Mouse (Mus musculus): ENCODE data around the gene Prkn. TPM values are rescaled to one million over a fixed set of nuclear protein-coding genes. Genes with fewer than 3 reads are reported as not detected.
A peak's percentile ranks its signal among the peaks of the same experiment; 100 is the strongest.

Prkn gene
- polyA plus RNA-seq, 1 experiment from 2014 or later = 1.5 TPM

DNA sequence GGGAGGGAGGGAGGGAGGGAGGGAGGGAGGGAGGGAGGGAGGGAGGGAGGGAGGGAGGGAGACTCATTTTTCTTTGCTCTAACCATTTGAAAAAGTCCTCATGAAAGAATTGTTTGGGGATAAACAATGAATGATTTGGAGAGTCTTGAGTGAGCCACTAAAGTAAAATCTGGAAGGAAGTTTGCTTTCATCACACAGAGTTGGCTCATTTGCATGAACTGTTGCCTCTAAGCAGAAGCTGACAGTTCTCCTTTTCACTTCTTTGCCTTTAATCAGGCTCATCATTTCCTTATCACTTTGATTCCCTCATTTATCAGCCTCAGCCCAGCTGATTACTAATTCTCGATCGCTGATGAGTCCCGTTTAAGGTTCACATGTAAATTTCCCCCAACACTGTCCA is 816.7 kb downstream of the Prkn start:
- H3K27ac ChIP-seq = no peak overlapping the region
- WGBS = 85% methylated on average over 3 of the region's 3 CpGs
- no peak overlapping the region for H3K4me3 ChIP-seq (replicated peaks)
- no peak overlapping the region for H3K9ac ChIP-seq (replicated peaks)
- ATAC-seq (ENCODE audit: insufficient number of reproducible peaks, insufficient read depth, low FRiP score, low TSS enrichment, low read depth) = no peak
- 0 out of 2 replicates have a peak, but pooled peaks cover 6% of the 10 kb centered on the region for H3K4me1 ChIP-seq (replicated peaks)
- no peaks in the 10 kb centered on the region for H3K27me3 ChIP-seq
- H3K9me3 ChIP-seq = no peaks in the 10 kb centered on the region
- H3K36me3 ChIP-seq = no peaks in the 10 kb centered on the region
- H3K4me2 ChIP-seq = no peak overlapping the region

DNA sequence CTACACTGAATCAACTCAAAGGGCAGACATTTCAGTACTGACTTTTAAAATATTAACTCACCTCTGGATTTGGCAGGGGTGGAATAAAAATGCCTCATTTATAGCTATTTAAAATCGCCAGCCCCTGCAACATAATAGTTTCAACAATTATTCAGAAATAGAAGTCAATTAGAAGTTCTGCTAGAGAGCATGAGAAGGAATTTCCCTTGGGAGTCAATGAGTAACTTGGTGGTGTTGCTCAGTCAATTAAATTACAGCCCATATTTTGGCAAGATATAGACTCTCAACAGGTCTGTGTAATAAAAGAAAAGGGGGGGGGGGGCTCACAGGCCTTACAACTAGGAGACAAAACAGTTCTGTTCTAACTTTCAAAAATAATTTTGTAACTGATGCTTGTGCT is 821.7 kb downstream of the Prkn start:
- Histone ChIP-seq H3K36me3 (no peaks in the 10 kb centered on the region), H3K4me2 (no peak overlapping the region), H3K9me3 (no peaks in the 10 kb centered on the region), H3K4me1 (replicated peaks) (peaks cover 18% of the 10 kb centered on the region), H3K27me3 (no peaks in the 10 kb centered on the region; the same call in 1 of the 2 replicates), H3K4me3 (replicated peaks) (no peak overlapping the region), H3K27ac (no peak overlapping the region), H3K9ac (replicated peaks) (no peak overlapping the region)
- peak; percentile 57; the same call in 1 of the 2 replicates for ATAC-seq (ENCODE audit: insufficient number of reproducible peaks, insufficient read depth, low FRiP score, low TSS enrichment, low read depth)
- 45% methylated on average over 1 of the region's 1 CpGs for WGBS

DNA sequence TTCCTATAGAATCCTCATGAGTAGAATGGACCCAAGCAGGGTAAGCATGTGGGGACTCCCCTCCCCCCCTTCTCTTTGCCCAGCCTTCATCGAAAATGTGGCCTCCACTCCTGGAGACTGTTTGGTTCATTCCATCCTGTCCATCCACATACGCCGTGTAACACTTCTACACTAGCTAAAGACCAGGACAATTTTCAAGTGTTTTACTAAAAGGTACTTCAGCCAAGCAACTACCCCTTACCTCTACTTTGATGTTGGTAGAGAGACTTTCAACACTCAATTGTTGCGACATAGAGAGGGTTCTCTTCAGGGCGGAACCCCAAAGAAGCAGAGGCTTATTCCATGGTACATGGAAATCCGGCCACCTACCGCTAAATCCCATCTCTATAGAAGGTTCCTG is 823.3 kb downstream of the Prkn start:
- H3K4me1 ChIP-seq (replicated peaks) = peaks cover 18% of the 10 kb centered on the region

DNA sequence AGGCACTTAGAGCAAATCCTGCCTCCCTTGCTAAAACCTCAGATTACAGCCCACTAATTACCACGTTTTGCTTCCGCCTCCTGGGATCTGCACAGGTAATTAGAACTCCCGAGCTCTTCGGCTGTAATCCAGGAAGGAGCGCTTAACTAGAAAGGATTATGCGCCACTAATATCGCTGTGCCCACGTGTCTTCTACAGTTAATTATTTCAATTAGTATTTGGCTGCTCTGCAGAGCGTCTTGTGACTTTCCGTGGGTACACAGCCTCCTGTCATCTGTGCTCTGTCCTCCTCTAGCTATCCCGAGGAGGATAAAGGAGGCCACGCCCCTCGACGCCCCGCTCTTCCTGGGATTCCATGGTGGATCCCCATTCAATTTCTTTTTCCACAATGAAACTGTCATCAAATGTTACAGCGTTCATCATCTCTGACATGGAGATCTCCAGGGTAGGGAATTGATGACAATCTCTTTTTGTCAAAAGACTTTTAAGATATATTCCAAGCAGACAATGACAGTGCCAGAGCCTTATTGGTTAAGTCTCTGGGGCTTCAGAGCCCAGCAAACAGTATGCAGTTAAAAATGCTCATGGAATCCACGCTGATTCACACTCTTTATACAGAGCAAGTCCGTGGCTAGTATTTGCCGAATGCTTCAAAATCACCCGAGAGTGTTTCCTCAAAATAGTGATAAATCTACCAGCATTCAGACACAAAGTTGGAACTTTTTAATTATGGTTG is 824.6 kb downstream of the Prkn start:
- 35% methylated on average over 20 of the region's 20 CpGs for WGBS
- Histone ChIP-seq H3K9me3 (no peaks in the 10 kb centered on the region), H3K27me3 (no peaks in the 10 kb centered on the region; the same call in 1 of the 2 replicates), H3K9ac (replicated peaks) (no peak overlapping the region), H3K4me2 (peak overlapping the region; percentile 42), H3K4me1 (replicated peaks) (peaks cover 18% of the 10 kb centered on the region), H3K27ac (no peak overlapping the region), H3K4me3 (replicated peaks) (no peak overlapping the region), H3K36me3 (no peaks in the 10 kb centered on the region)
- ATAC-seq (ENCODE audit: insufficient number of reproducible peaks, insufficient read depth, low FRiP score, low TSS enrichment, low read depth) = no peak

More for the DNA sequence above, 823.3 kb downstream of the Prkn start:
- no peak overlapping the region for H3K4me3 ChIP-seq (replicated peaks)
- H3K27me3 ChIP-seq = no peaks in the 10 kb centered on the region; the same call in 1 of the 2 replicates
- H3K27ac ChIP-seq = no peak overlapping the region
- no peak for ATAC-seq (ENCODE audit: insufficient number of reproducible peaks, insufficient read depth, low FRiP score, low TSS enrichment, low read depth)
- no peaks in the 10 kb centered on the region for H3K9me3 ChIP-seq
- H3K9ac ChIP-seq (replicated peaks) = no peak overlapping the region
- H3K36me3 ChIP-seq = no peaks in the 10 kb centered on the region
- no peak overlapping the region for H3K4me2 ChIP-seq
- WGBS = 87% methylated on average over 7 of the region's 7 CpGs

DNA sequence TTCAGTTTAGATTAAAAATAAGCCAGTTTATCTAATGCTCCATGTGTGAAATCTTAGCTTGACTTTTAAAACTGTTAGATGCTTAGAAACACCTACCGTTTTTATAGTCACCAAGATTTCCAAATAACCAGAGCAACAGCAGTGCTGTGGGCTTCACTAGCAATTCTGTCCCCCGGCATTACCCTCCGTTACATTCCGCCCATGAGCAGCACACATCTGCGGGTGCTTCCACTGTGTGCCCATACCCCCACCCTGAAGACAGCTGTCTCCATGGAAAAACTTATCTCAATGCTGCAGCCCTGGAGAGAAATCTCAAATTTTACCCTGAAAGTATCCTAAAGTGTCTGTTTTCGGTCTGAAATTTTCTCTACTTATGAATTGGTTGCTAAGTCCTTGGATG is 839.5 kb downstream of the Prkn start:
- Histone ChIP-seq H3K36me3 (no peaks in the 10 kb centered on the region), H3K27ac (no peak overlapping the region), H3K9ac (replicated peaks) (no peak overlapping the region), H3K4me1 (replicated peaks) (no peaks in the 10 kb centered on the region; the same call in 1 of the 2 replicates), H3K4me2 (no peak overlapping the region), H3K27me3 (no peaks in the 10 kb centered on the region; the same call in 1 of the 2 replicates), H3K9me3 (no peaks in the 10 kb centered on the region), H3K4me3 (replicated peaks) (no peak overlapping the region)
- no peak for ATAC-seq (ENCODE audit: insufficient number of reproducible peaks, insufficient read depth, low FRiP score, low TSS enrichment, low read depth)
- 87% methylated on average over 6 of the region's 6 CpGs for WGBS

DNA sequence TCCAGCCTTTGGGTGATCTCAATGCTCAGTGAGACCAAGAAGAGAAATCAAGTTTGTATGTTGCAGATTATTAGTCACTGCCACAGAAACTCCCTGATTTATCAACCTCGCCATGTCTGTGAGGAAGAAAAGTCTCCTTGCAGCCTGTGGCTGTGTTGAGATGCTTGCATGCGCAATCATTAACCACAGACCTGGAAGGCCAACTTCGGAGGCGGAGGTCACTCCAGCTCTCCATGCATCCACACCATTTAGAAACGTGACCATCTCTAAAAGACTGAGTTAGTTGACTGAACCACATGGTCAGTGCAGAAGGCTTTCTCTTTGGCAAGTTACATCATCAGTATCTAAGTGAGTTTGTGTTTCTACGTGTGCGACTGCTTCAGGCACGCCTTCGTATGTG is 840.3 kb downstream of the Prkn start:
- no peak for ATAC-seq (ENCODE audit: insufficient number of reproducible peaks, insufficient read depth, low FRiP score, low TSS enrichment, low read depth)
- H3K4me2 ChIP-seq = no peak overlapping the region
- no peak overlapping the region for H3K9ac ChIP-seq (replicated peaks)
- no peaks in the 10 kb centered on the region; the same call in 1 of the 2 replicates for H3K4me1 ChIP-seq (replicated peaks)
- H3K9me3 ChIP-seq = no peaks in the 10 kb centered on the region
- H3K27ac ChIP-seq = no peak overlapping the region
- no peaks in the 10 kb centered on the region for H3K36me3 ChIP-seq
- no peak overlapping the region for H3K4me3 ChIP-seq (replicated peaks)
- 82% methylated on average over 9 of the region's 9 CpGs for WGBS
- no peaks in the 10 kb centered on the region; the same call in 1 of the 2 replicates for H3K27me3 ChIP-seq

DNA sequence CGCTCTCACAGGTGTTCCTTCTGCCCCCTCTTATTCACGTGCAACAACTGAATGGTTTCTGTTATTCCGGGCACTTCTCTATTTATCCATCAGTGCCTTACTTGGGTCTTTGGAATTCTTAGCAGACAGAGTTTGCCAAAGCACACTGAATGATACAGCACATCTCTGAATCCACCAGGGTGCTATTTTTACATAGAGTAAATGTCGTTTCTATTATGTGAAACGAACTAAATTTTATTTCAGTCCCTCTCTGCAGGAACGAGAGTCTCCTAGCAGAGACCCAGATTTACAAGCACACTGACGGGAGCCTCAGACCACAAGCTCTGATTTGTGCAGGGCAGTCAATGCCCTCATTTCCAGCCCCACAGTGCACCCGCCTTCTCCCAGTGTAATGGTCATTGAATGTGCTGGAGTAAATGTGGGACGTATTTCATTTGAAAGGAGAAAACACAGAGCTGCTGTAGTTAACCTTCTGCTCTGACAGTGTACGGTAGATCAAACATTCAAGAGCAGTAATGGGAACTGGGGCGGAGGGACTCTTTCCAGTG is 841.7 kb downstream of the Prkn start:
- no peak overlapping the region for H3K4me2 ChIP-seq
- H3K27ac ChIP-seq = no peak overlapping the region
- H3K9me3 ChIP-seq = no peaks in the 10 kb centered on the region
- no peaks in the 10 kb centered on the region for H3K36me3 ChIP-seq
- H3K4me3 ChIP-seq (replicated peaks) = no peak overlapping the region
- H3K27me3 ChIP-seq = no peaks in the 10 kb centered on the region; the same call in 1 of the 2 replicates
- 50% methylated on average over 11 of the region's 11 CpGs for WGBS
- no peaks in the 10 kb centered on the region; the same call in 1 of the 2 replicates for H3K4me1 ChIP-seq (replicated peaks)
- H3K9ac ChIP-seq (replicated peaks) = no peak overlapping the region
- ATAC-seq (ENCODE audit: insufficient number of reproducible peaks, insufficient read depth, low FRiP score, low TSS enrichment, low read depth) = no peak

DNA sequence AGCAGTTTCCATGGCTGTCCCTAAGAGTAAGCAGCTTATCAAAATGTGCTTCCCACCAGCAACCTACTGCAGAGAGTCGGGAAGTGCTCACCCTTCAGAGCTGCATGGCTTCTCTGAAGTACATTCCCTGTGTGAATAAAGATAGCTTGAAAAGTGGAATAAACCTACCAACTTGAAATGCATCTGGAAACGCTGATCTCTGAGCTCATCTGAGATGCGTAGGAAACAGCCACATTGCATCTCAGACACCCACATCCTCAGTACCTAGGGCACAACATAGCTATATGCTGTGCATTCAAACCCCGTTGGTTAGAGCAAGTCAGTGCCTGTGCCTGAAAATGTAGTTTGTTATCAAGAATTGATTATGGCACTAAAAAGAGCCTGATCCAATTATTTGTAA is 864.8 kb downstream of the Prkn start:
- H3K9me3 ChIP-seq = no peaks in the 10 kb centered on the region
- 0 out of 2 replicates have a peak, but pooled peaks cover 2% of the 10 kb centered on the region for H3K4me1 ChIP-seq (replicated peaks)
- WGBS = 86% methylated on average over 4 of the region's 4 CpGs
- no peaks in the 10 kb centered on the region for H3K27me3 ChIP-seq
- H3K27ac ChIP-seq = no peak overlapping the region
- no peak overlapping the region for H3K9ac ChIP-seq (replicated peaks)
- no peak overlapping the region for H3K4me2 ChIP-seq
- no peak for ATAC-seq (ENCODE audit: insufficient number of reproducible peaks, insufficient read depth, low FRiP score, low TSS enrichment, low read depth)
- H3K4me3 ChIP-seq (replicated peaks) = no peak overlapping the region
- no peaks in the 10 kb centered on the region for H3K36me3 ChIP-seq

DNA sequence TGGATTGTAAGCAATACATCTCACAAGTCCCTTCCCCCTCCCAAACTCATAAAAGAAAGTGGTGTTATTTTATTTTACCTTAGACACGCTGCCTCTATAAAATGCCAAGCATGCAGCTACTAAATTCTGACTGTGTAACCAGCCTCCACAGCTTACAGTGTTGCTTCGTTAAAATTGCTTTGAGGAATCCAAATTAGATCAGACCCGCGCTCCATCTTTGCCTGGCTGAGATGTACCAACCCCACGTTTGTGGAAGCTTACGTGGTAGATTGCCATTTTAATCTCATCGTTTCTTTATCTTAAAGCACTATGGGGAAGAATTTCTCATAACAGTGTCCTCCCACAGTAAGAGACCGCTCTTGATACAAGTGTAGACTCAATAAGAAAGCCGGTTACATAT is 865.6 kb downstream of the Prkn start:
- H3K27me3 ChIP-seq = no peaks in the 10 kb centered on the region
- 0 out of 2 replicates have a peak, but pooled peaks cover 2% of the 10 kb centered on the region for H3K4me1 ChIP-seq (replicated peaks)
- H3K9ac ChIP-seq (replicated peaks) = no peak overlapping the region
- no peak overlapping the region for H3K27ac ChIP-seq
- 72% methylated on average over 9 of the region's 9 CpGs for WGBS
- no peak overlapping the region for H3K4me2 ChIP-seq
- H3K4me3 ChIP-seq (replicated peaks) = no peak overlapping the region
- H3K36me3 ChIP-seq = no peaks in the 10 kb centered on the region
- no peak for ATAC-seq (ENCODE audit: insufficient number of reproducible peaks, insufficient read depth, low FRiP score, low TSS enrichment, low read depth)
- no peaks in the 10 kb centered on the region for H3K9me3 ChIP-seq

DNA sequence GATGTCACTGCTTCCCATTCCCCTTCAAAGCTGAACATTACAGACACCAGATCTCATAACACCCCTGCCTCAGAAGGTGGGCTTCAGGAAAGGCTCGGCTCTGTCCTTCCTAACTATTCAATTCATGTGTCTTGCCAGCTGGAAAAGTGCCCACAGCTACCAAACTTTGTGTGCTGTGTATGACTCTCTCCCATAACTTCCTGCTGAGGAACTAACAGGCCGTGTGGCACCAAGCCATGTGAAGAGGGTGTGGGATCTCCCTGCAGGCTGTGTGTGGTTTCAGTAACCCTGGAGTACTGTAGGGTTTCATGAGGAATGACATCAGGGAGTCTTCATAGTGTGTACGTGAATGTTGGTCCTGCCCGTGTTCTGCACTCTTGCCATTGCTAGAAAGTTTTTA is 871.9 kb downstream of the Prkn start:
- no peak; the same call in 1 of the 2 replicates for ATAC-seq (ENCODE audit: insufficient number of reproducible peaks, insufficient read depth, low FRiP score, low TSS enrichment, low read depth)
- no peak overlapping the region for H3K27ac ChIP-seq
- 0 out of 2 replicates have a peak, but pooled peaks cover 2% of the 10 kb centered on the region for H3K4me1 ChIP-seq (replicated peaks)
- H3K9me3 ChIP-seq = no peaks in the 10 kb centered on the region
- H3K9ac ChIP-seq (replicated peaks) = no peak overlapping the region
- H3K36me3 ChIP-seq = no peaks in the 10 kb centered on the region
- H3K27me3 ChIP-seq = no peaks in the 10 kb centered on the region
- WGBS = 85% methylated on average over 4 of the region's 4 CpGs
- H3K4me3 ChIP-seq (replicated peaks) = no peak overlapping the region
- no peak overlapping the region for H3K4me2 ChIP-seq

DNA sequence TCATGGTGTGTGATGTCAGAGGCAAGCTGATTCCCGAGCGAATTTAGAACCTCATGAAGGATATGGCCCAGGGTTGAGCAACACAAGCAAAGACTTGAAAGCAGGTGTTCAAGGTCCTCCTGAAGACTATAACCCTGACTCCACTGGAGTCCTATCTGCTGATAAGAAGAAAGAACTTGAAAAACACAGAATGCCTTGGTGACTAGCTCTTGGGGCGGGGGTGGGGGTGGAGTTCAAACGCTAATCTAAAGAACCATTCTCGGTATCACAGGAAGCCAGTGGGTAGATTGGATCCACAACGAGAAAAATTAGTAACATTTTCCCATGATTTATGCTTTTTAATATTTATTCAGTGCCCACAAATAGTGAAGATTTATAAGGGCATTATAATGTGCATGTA is 879.6 kb downstream of the Prkn start:
- Histone ChIP-seq H3K4me1 (replicated peaks) (no peaks in the 10 kb centered on the region), H3K27ac (no peak overlapping the region), H3K9me3 (no peaks in the 10 kb centered on the region), H3K9ac (replicated peaks) (no peak overlapping the region), H3K4me2 (no peak overlapping the region), H3K36me3 (no peaks in the 10 kb centered on the region), H3K4me3 (replicated peaks) (no peak overlapping the region), H3K27me3 (no peaks in the 10 kb centered on the region)
- 89% methylated on average over 6 of the region's 6 CpGs for WGBS
- no peak for ATAC-seq (ENCODE audit: insufficient number of reproducible peaks, insufficient read depth, low FRiP score, low TSS enrichment, low read depth)

Data from limb, embryonic 12.5 days (tissue).